Mouse (Mus musculus) layer of hippocampus, postnatal 36 days (tissue): ENCODE results near the gene Glce. TPM values are rescaled to one million over a fixed set of nuclear protein-coding genes. Genes with fewer than 3 reads are reported as not detected.

Source experiments
- DNase-seq, 2 experiments: peaks; one replicate each; pipeline ENCODE4 v3.0.0; 2022
- microRNA-seq, 2 experiments: library from miRNA; unstranded; fragments of <30 nt; microRNA quantifications; one replicate each; pipeline ENCODE4 v1.2.0; 2021
- total RNA-seq, 2 experiments: library from RNA; stranded (reverse); gene quantifications; 2 replicates each; pipeline ENCODE4 v1.2.3; 2021

Gene Glce
- total RNA-seq, 2 experiments from 2014 or later: 24.1 to 27.2 TPM

GRCm38 (mm10) chr9:62025056-62025455 is 97.4 kb downstream of the Glce start:
- no peak for DNase-seq

- DNase-seq: no peak
These were observed 98.6 kb downstream of the Glce start for GRCm38 (mm10) chr9:62023879-62024278.

- DNase-seq: no peak
These were observed 99.3 kb downstream of the Glce start for GRCm38 (mm10) chr9:62022961-62023680.

GRCm38 (mm10) chr9:62021583-62022120 is 100.8 kb downstream of the Glce start:
- DNase-seq: no peak

GRCm38 (mm10) chr9:62020259-62020658 is 102.2 kb downstream of the Glce start:
- no peak for DNase-seq

GRCm38 (mm10) chr9:62018229-62019093 is 104.0 kb downstream of the Glce start:
- no peak for DNase-seq

GRCm38 (mm10) chr9:62017329-62017728 is 105.1 kb downstream of the Glce start:
- DNase-seq: no peak

GRCm38 (mm10) chr9:62015504-62015903 is 107.0 kb downstream of the Glce start:
- DNase-seq: no peak

- DNase-seq: no peak
These were observed 108.9 kb downstream of the Glce start for GRCm38 (mm10) chr9:62013316-62014097.

- DNase-seq: no peak
These were observed 114.1 kb downstream of the Glce start for GRCm38 (mm10) chr9:62008360-62008759.

Small RNA genes lying within 50 kb of the gene (microRNA-seq; reads per million reads assigned to microRNA genes)
- 0.21 to 0.30 reads per million in 2 experiments for gene Mir5133

Other genes with a start within 250 kb of the Glce start
- 1,000 to 10,000 TPM; 1,474 to 1,494 TPM for gene Rplp1, start 208.1 kb downstream of the Glce start, total RNA-seq
- gene Kif23, start 175.9 kb downstream of the Glce start, total RNA-seq: 1 to 10 TPM; 1.2 to 2.3 TPM
- gene Paqr5, start 95.8 kb downstream of the Glce start, total RNA-seq: 1 to 10 TPM; 1.6 to 4.7 TPM
- under 1 TPM; 0.30 to 0.35 TPM for gene Spesp1, start 159.6 kb upstream of the Glce start, total RNA-seq
- gene Anp32a, start 218.6 kb upstream of the Glce start, total RNA-seq: 100 to 1,000 TPM; 334 to 351 TPM